Mouse (Mus musculus): ENCODE results near the gene Gm826. TPM values are rescaled to one million over a fixed set of nuclear protein-coding genes. Genes with fewer than 3 reads are reported as not detected.

The Gm826 gene
- polyA plus RNA-seq, 1 experiment from 2014 or later: 0.39 TPM

GRCm38 (mm10) chr2:160318255-160318654, 15.7 kb downstream of the Gm826 start:
- Histone ChIP-seq H3K9ac (no peak overlapping the region), H3K27ac (no peak overlapping the region), H3K4me2 (replicated peaks) (no peak overlapping the region), H3K36me3 (no peaks in the 10 kb centered on the region), H3K9me3 (no peaks in the 10 kb centered on the region), H3K27me3 (replicated peaks) (no peaks in the 10 kb centered on the region), H3K4me1 (peaks cover 9% of the 10 kb centered on the region), H3K4me3 (no peak overlapping the region)
- ATAC-seq (ENCODE audit: low FRiP score, low read depth): no peak
- 73% methylated on average over 4 of the region's 4 CpGs for WGBS

- Histone ChIP-seq H3K27me3 (replicated peaks) (no peaks in the 10 kb centered on the region), H3K36me3 (no peaks in the 10 kb centered on the region), H3K9me3 (no peaks in the 10 kb centered on the region), H3K4me1 (peaks cover 5% of the 10 kb centered on the region; the same call in 1 of the 2 replicates), H3K4me2 (replicated peaks) (no peak overlapping the region), H3K9ac (no peak overlapping the region), H3K4me3 (no peak overlapping the region), H3K27ac (no peak overlapping the region)
- 41% methylated on average over 12 of the region's 12 CpGs for WGBS
- no peak for ATAC-seq (ENCODE audit: low FRiP score, low read depth)
Observed at GRCm38 (mm10) chr2:160313595-160314007, 20.4 kb downstream of the Gm826 start.

GRCm38 (mm10) chr2:160305070-160305469, 28.9 kb downstream of the Gm826 start:
- ATAC-seq (ENCODE audit: low FRiP score, low read depth): no peak
- H3K36me3 ChIP-seq: no peaks in the 10 kb centered on the region
- no peaks in the 10 kb centered on the region for H3K27me3 ChIP-seq (replicated peaks)
- H3K27ac ChIP-seq: no peak overlapping the region
- no peaks in the 10 kb centered on the region for H3K9me3 ChIP-seq
- no peaks in the 10 kb centered on the region for H3K4me1 ChIP-seq
- no peak overlapping the region for H3K9ac ChIP-seq
- no peak overlapping the region for H3K4me3 ChIP-seq
- 92% methylated on average over 3 of the region's 3 CpGs for WGBS
- H3K4me2 ChIP-seq (replicated peaks): no peak overlapping the region

GRCm38 (mm10) chr2:160303992-160304391, 30.0 kb downstream of the Gm826 start:
- H3K4me2 ChIP-seq (replicated peaks): no peak overlapping the region
- WGBS: 85% methylated on average over 2 of the region's 2 CpGs
- H3K27me3 ChIP-seq (replicated peaks): no peaks in the 10 kb centered on the region
- ATAC-seq (ENCODE audit: low FRiP score, low read depth): no peak
- no peak overlapping the region for H3K27ac ChIP-seq
- no peak overlapping the region for H3K4me3 ChIP-seq
- no peaks in the 10 kb centered on the region for H3K36me3 ChIP-seq
- no peaks in the 10 kb centered on the region for H3K4me1 ChIP-seq
- H3K9me3 ChIP-seq: no peaks in the 10 kb centered on the region
- H3K9ac ChIP-seq: no peak overlapping the region

- no peak for ATAC-seq (ENCODE audit: low FRiP score, low read depth)
- Histone ChIP-seq H3K4me1 (no peaks in the 10 kb centered on the region), H3K27me3 (replicated peaks) (no peaks in the 10 kb centered on the region), H3K36me3 (no peaks in the 10 kb centered on the region), H3K4me2 (replicated peaks) (no peak overlapping the region), H3K9me3 (no peaks in the 10 kb centered on the region), H3K27ac (no peak overlapping the region), H3K9ac (no peak overlapping the region), H3K4me3 (no peak overlapping the region)
- WGBS: 58% methylated on average over 4 of the region's 4 CpGs
Observed at GRCm38 (mm10) chr2:160302013-160302412, 31.9 kb downstream of the Gm826 start.

GRCm38 (mm10) chr2:160298586-160298985, 35.4 kb downstream of the Gm826 start:
- no peaks in the 10 kb centered on the region for H3K36me3 ChIP-seq
- H3K27me3 ChIP-seq (replicated peaks): no peaks in the 10 kb centered on the region
- H3K9ac ChIP-seq: no peak overlapping the region
- no peak overlapping the region for H3K27ac ChIP-seq
- H3K4me1 ChIP-seq: no peaks in the 10 kb centered on the region
- no peak overlapping the region for H3K4me2 ChIP-seq (replicated peaks)
- no peak for ATAC-seq (ENCODE audit: low FRiP score, low read depth)
- H3K9me3 ChIP-seq: no peaks in the 10 kb centered on the region
- H3K4me3 ChIP-seq: no peak overlapping the region

- Histone ChIP-seq H3K9ac (no peak overlapping the region), H3K4me1 (no peaks in the 10 kb centered on the region), H3K36me3 (no peaks in the 10 kb centered on the region), H3K27ac (no peak overlapping the region), H3K27me3 (replicated peaks) (no peaks in the 10 kb centered on the region), H3K9me3 (no peaks in the 10 kb centered on the region), H3K4me3 (no peak overlapping the region), H3K4me2 (replicated peaks) (no peak overlapping the region)
- 82% methylated on average over 10 of the region's 10 CpGs for WGBS
- no peak for ATAC-seq (ENCODE audit: low FRiP score, low read depth)
Observed at GRCm38 (mm10) chr2:160288538-160289151, 45.3 kb downstream of the Gm826 start.

- H3K9me3 ChIP-seq: no peaks in the 10 kb centered on the region
- H3K36me3 ChIP-seq: no peaks in the 10 kb centered on the region
- ATAC-seq (ENCODE audit: low FRiP score, low read depth): no peak
- no peak overlapping the region for H3K4me2 ChIP-seq (replicated peaks)
- no peak overlapping the region for H3K27ac ChIP-seq
- no peaks in the 10 kb centered on the region for H3K27me3 ChIP-seq (replicated peaks)
- no peak overlapping the region for H3K4me3 ChIP-seq
- WGBS: 87% methylated on average over 5 of the region's 5 CpGs
- no peaks in the 10 kb centered on the region for H3K4me1 ChIP-seq
- H3K9ac ChIP-seq: no peak overlapping the region
Observed at GRCm38 (mm10) chr2:160275959-160276657, 57.9 kb downstream of the Gm826 start.

- no peak for ATAC-seq (ENCODE audit: low FRiP score, low read depth)
- H3K4me1 ChIP-seq: no peaks in the 10 kb centered on the region
- H3K4me2 ChIP-seq (replicated peaks): no peak overlapping the region
- no peak overlapping the region for H3K4me3 ChIP-seq
- H3K9me3 ChIP-seq: no peaks in the 10 kb centered on the region
- no peak overlapping the region for H3K9ac ChIP-seq
- 93% methylated on average over 11 of the region's 11 CpGs for WGBS
- no peak overlapping the region for H3K27ac ChIP-seq
- H3K36me3 ChIP-seq: no peaks in the 10 kb centered on the region
- H3K27me3 ChIP-seq (replicated peaks): no peaks in the 10 kb centered on the region
Observed at GRCm38 (mm10) chr2:160267828-160268453, 66.0 kb downstream of the Gm826 start.

- Histone ChIP-seq H3K4me2 (replicated peaks) (no peak overlapping the region), H3K4me3 (no peak overlapping the region), H3K9me3 (no peaks in the 10 kb centered on the region), H3K4me1 (no peaks in the 10 kb centered on the region), H3K27me3 (replicated peaks) (no peaks in the 10 kb centered on the region), H3K9ac (no peak overlapping the region), H3K36me3 (no peaks in the 10 kb centered on the region), H3K27ac (no peak overlapping the region)
- WGBS: 91% methylated on average over 8 of the region's 8 CpGs
- ATAC-seq (ENCODE audit: low FRiP score, low read depth): no peak
Observed at GRCm38 (mm10) chr2:160263861-160264260, 70.1 kb downstream of the Gm826 start.

GRCm38 (mm10) chr2:160261538-160261937, 72.4 kb downstream of the Gm826 start:
- Histone ChIP-seq H3K4me1 (no peaks in the 10 kb centered on the region), H3K9ac (no peak overlapping the region), H3K4me2 (replicated peaks) (no peak overlapping the region), H3K27ac (no peak overlapping the region), H3K36me3 (no peaks in the 10 kb centered on the region), H3K4me3 (no peak overlapping the region), H3K9me3 (no peaks in the 10 kb centered on the region), H3K27me3 (replicated peaks) (no peaks in the 10 kb centered on the region)
- no peak for ATAC-seq (ENCODE audit: low FRiP score, low read depth)
- WGBS: 81% methylated on average over 3 of the region's 3 CpGs
